Mouse (Mus musculus) olfactory bulb, adult 2 months (tissue): ENCODE measurements around the gene Rft1.

Experiments
- CTCF ChIP-seq: fragments of 200-500 bp; IDR thresholded peaks from 2 replicates; pipeline ENCODE4 v1.5.1; 2012; ENCODE audit warnings: low read depth, mild to moderate bottlenecking, low read length, moderate library complexity; ENCODE audit not compliant: insufficient read depth
- POLR2A ChIP-seq: fragments of 200-500 bp; IDR thresholded peaks from 2 replicates; pipeline ENCODE4 v1.6.1; 2012; ENCODE audit warnings: mild to moderate bottlenecking, low read depth, low read length, moderate library complexity; ENCODE audit not compliant: insufficient read depth

DNA sequence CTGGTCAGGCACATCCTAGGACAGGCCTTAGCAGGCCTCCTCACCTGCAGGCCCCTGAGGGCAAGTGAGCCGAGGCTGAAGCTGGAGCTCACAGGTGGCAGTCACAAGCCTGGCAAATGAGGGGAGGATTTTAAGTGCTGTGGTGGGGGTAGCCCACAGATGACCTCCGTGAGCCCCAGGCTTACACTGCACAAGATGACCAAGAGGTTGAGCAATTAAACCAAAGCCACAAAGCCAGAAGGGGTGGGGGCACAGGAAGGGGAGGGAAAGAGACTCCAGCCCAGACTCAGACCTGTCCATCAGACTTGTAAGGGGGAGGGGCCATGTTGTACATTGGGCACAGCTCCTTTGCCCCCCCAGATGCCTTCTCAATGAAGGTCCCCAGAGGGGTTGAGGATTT lies 37.4 kb upstream of the Rft1 start:
- TF ChIP-seq CTCF: no peak
- TF ChIP-seq POLR2A: no peak
